Mouse (Mus musculus) E14TG2a.4 (cell line): ENCODE results near the gene Gtf3c2.

Source experiments
- CTCF ChIP-seq: conservative IDR thresholded peaks from 2 replicates; pipeline ENCODE4 v1.5.1; 2014; ENCODE audit warnings: low read length
- POU5F1 ChIP-seq: IDR thresholded peaks from 2 replicates; pipeline ENCODE4 v1.6.1; 2014; ENCODE audit warnings: low read length, borderline replicate concordance

- TF ChIP-seq CTCF: no peak
- no peak for TF ChIP-seq POU5F1
Measured at GRCm38 (mm10) chr5:31116354-31116753, 63.6 kb downstream of the Gtf3c2 start, which contains the start of gene Trim54.
